12 mouse cellular contexts compared by ENCODE assay signal in genomic region chr14:66557631-66558030, GRCm38 (mm10).
DNase-seq lines count a peak whose midpoint lies in the region; TF ChIP-seq lines count a peak whose summit lies in the region.
"Had no signal": no experiment of that assay in that cellular context is flagged by ENCODE, and none has a peak within 500 bp of the region (broad histone marks: within the 10 kb centered on the region; RNA-seq: fewer than 3 reads in every experiment).

No protein-coding gene starts in this region.

- DNase-seq in left cerebral cortex, adult 2 months (ENCODE audit: extremely low spot score in 1 of 2, low spot score in 2 of 2), result no peak
- no peak for DNase-seq in left cerebral cortex, postnatal 10 days (ENCODE audit: extremely low spot score in 1 of 2, low spot score in 2 of 2)
- peak; percentile 77 for DNase-seq in gastrocnemius, adult 2 months
- peak; percentile 66 for DNase-seq in heart, adult 8-10 months (ENCODE audit: low spot score)
- DNase-seq in kidney, postnatal 10 days, result peak; percentile 64
- no peak for DNase-seq in spleen, adult 18-20 months
- DNase-seq in right cerebral cortex, postnatal 14 days, result no peak

- peak overlapping the region; percentile 82 for H3K27ac ChIP-seq in left cerebral cortex, adult 2 months
- H3K27ac ChIP-seq in gastrocnemius, adult 2 months, result no peak overlapping the region
- H3K27ac ChIP-seq: forebrain, embryonic 10.5 days; limb, embryonic 15.5 days; neural tube, embryonic 12.5 days; stomach, postnatal 0 days had no signal

- no peak overlapping the region for H3K4me3 ChIP-seq in left cerebral cortex, adult 2 months
- H3K4me3 ChIP-seq in gastrocnemius, adult 2 months, result no peak overlapping the region
- H3K4me3 ChIP-seq: forebrain, embryonic 10.5 days; limb, embryonic 15.5 days; midbrain, embryonic 10.5 days; neural tube, embryonic 12.5 days had no signal

- intact Hi-C loops in left cerebral cortex, adult 2 months (cut with DNase I), result loop anchor here (2.0 kb wide), 1 partner anchor 31 kb away; no protein-coding TSS in a partner anchor
- intact Hi-C loops in left cerebral cortex, postnatal 10 days (cut with DNase I), result no loop called here
- intact Hi-C loops in gastrocnemius, adult 2 months (cut with DNase I), result no loop called here

- no peak for TF ChIP-seq CTCF in left cerebral cortex, adult 2 months (IDR thresholded peaks at IDR 0.05)
- no peak for TF ChIP-seq CTCF in gastrocnemius, adult 2 months (IDR thresholded peaks at IDR 0.05)

Comparison
In these comparisons a context has a peak if more than half of its experiments do, and no peak if none do; other contexts are left out.
1. DNase-seq: peak in gastrocnemius, adult 2 months (single experiment), heart, adult 8-10 months (single experiment) and kidney, postnatal 10 days (single experiment); none in left cerebral cortex, adult 2 months (0 of 2), left cerebral cortex, postnatal 10 days (0 of 2), spleen, adult 18-20 months (0 of 2) and right cerebral cortex, postnatal 14 days (single experiment).